Mouse (Mus musculus): ENCODE measurements around the gene Plek2. TPM values are rescaled to one million over a fixed set of nuclear protein-coding genes. Genes with fewer than 3 reads are reported as not detected.
"Not testable (repeated sequence)": the region's sequence is repeated elsewhere in the genome, so short reads cannot be mapped to it uniquely, and the experiment has no call there.

Plek2 gene
- polyA plus RNA-seq, 1 experiment from 2014 or later = 11.3 TPM

GRCm38 (mm10) chr12:78927287-78927686 is 20.5 kb upstream of the Plek2 start:
- 76% methylated on average over 5 of the region's 5 CpGs for WGBS
- H3K4me1 ChIP-seq (replicated peaks) = peaks cover 6% of the 10 kb centered on the region; the same call in 1 of the 2 replicates
- ATAC-seq (ENCODE audit: insufficient number of reproducible peaks, low FRiP score) = no peak

GRCm38 (mm10) chr12:78923539-78924189 is 16.9 kb upstream of the Plek2 start:
- no peak overlapping the region for H3K4me3 ChIP-seq
- no peak overlapping the region for H3K9ac ChIP-seq
- ATAC-seq (ENCODE audit: insufficient number of reproducible peaks, low FRiP score) = no peak
- H3K27me3 ChIP-seq (replicated peaks) = 0 out of 2 replicates have a peak, but pooled peaks cover 6% of the 10 kb centered on the region
- H3K36me3 ChIP-seq = no peaks in the 10 kb centered on the region
- H3K27ac ChIP-seq (ENCODE audit: poor library complexity, severe bottlenecking) = no peak overlapping the region
- H3K9me3 ChIP-seq (replicated peaks) = no peaks in the 10 kb centered on the region
- no peak overlapping the region for H3K4me2 ChIP-seq
- peaks cover under 1% of the 10 kb centered on the region; the same call in 1 of the 2 replicates for H3K4me1 ChIP-seq (replicated peaks)
- WGBS = 84% methylated on average over 7 of the region's 7 CpGs

More at GRCm38 (mm10) chr12:78927287-78927686, 20.5 kb upstream of the Plek2 start:
- H3K4me2 ChIP-seq = no peak overlapping the region
- H3K36me3 ChIP-seq = no peaks in the 10 kb centered on the region
- H3K4me3 ChIP-seq = no peak overlapping the region
- H3K27ac ChIP-seq (ENCODE audit: poor library complexity, severe bottlenecking) = no peak overlapping the region
- H3K27me3 ChIP-seq (replicated peaks) = 0 out of 2 replicates have a peak, but pooled peaks cover 6% of the 10 kb centered on the region
- H3K9ac ChIP-seq = no peak overlapping the region
- no peaks in the 10 kb centered on the region for H3K9me3 ChIP-seq (replicated peaks)

GRCm38 (mm10) chr12:78922977-78923376 is 16.2 kb upstream of the Plek2 start:
- H3K4me2 ChIP-seq; H3K27me3 ChIP-seq (replicated peaks); H3K4me1 ChIP-seq (replicated peaks); H3K4me3 ChIP-seq; H3K36me3 ChIP-seq; ATAC-seq (ENCODE audit: insufficient number of reproducible peaks, low FRiP score); H3K9ac ChIP-seq; H3K9me3 ChIP-seq (replicated peaks); H3K27ac ChIP-seq (ENCODE audit: poor library complexity, severe bottlenecking): not testable (repeated sequence)

GRCm38 (mm10) chr12:78922058-78922457 is 15.3 kb upstream of the Plek2 start:
- no peak overlapping the region for H3K4me3 ChIP-seq
- ATAC-seq (ENCODE audit: insufficient number of reproducible peaks, low FRiP score) = no peak
- no peaks in the 10 kb centered on the region for H3K36me3 ChIP-seq
- 68% methylated on average over 3 of the region's 3 CpGs for WGBS
- peaks cover 3% of the 10 kb centered on the region; the same call in 1 of the 2 replicates for H3K4me1 ChIP-seq (replicated peaks)
- no peak overlapping the region for H3K27ac ChIP-seq (ENCODE audit: poor library complexity, severe bottlenecking)
- no peak overlapping the region for H3K9ac ChIP-seq
- H3K4me2 ChIP-seq = no peak overlapping the region
- H3K27me3 ChIP-seq (replicated peaks) = 0 out of 2 replicates have a peak, but pooled peaks cover under 1% of the 10 kb centered on the region
- H3K9me3 ChIP-seq (replicated peaks) = no peaks in the 10 kb centered on the region

- Histone ChIP-seq H3K9me3 (replicated peaks) (peaks cover 2% of the 10 kb centered on the region; the same call in 1 of the 2 replicates), H3K27me3 (replicated peaks) (no peaks in the 10 kb centered on the region), H3K36me3 (no peaks in the 10 kb centered on the region), H3K4me3 (no peak overlapping the region), H3K9ac (no peak overlapping the region), H3K4me1 (replicated peaks) (peaks cover 3% of the 10 kb centered on the region; the same call in 1 of the 2 replicates), H3K4me2 (no peak overlapping the region), H3K27ac (ENCODE audit: poor library complexity, severe bottlenecking) (no peak overlapping the region)
- no peak for ATAC-seq (ENCODE audit: insufficient number of reproducible peaks, low FRiP score)
- WGBS = 63% methylated on average over 4 of the region's 4 CpGs
These were observed 14.7 kb upstream of the Plek2 start for GRCm38 (mm10) chr12:78921421-78921820.

- Histone ChIP-seq H3K4me2 (0 out of 2 replicates have a peak overlapping the region, but pooled peaks have one; percentile 6), H3K9me3 (replicated peaks) (peaks cover 6% of the 10 kb centered on the region; the same call in 1 of the 2 replicates), H3K9ac (no peak overlapping the region), H3K27ac (ENCODE audit: poor library complexity, severe bottlenecking) (no peak overlapping the region), H3K4me3 (no peak overlapping the region), H3K27me3 (replicated peaks) (peaks cover 3% of the 10 kb centered on the region; the same call in 1 of the 2 replicates), H3K4me1 (replicated peaks) (peaks cover 3% of the 10 kb centered on the region; the same call in 1 of the 2 replicates), H3K36me3 (no peaks in the 10 kb centered on the region)
- 35% methylated on average over 16 of the region's 16 CpGs for WGBS
- ATAC-seq (ENCODE audit: insufficient number of reproducible peaks, low FRiP score) = 0 out of 2 replicates have a peak, but pooled peaks have one; percentile 30
These were observed 12.4 kb upstream of the Plek2 start for GRCm38 (mm10) chr12:78919079-78919712.

- Histone ChIP-seq H3K27ac (ENCODE audit: poor library complexity, severe bottlenecking) (no peak overlapping the region), H3K4me1 (replicated peaks) (peaks cover 3% of the 10 kb centered on the region; the same call in 1 of the 2 replicates), H3K9ac (no peak overlapping the region), H3K27me3 (replicated peaks) (peaks cover 10% of the 10 kb centered on the region), H3K4me3 (no peak overlapping the region), H3K9me3 (replicated peaks) (peaks cover 6% of the 10 kb centered on the region; the same call in 1 of the 2 replicates), H3K4me2 (peak overlapping the region; percentile 52), H3K36me3 (no peaks in the 10 kb centered on the region)
- 15% methylated on average over 11 of the region's 11 CpGs for WGBS
- no peak; the same call in 1 of the 2 replicates for ATAC-seq (ENCODE audit: insufficient number of reproducible peaks, low FRiP score)
These were observed 11.7 kb upstream of the Plek2 start for GRCm38 (mm10) chr12:78918227-78919078.

GRCm38 (mm10) chr12:78916278-78916677 is 9.5 kb upstream of the Plek2 start:
- 69% methylated on average over 3 of the region's 3 CpGs for WGBS
- Histone ChIP-seq H3K36me3 (no peaks in the 10 kb centered on the region), H3K4me2 (no peak overlapping the region), H3K27ac (ENCODE audit: poor library complexity, severe bottlenecking) (no peak overlapping the region), H3K4me3 (no peak overlapping the region), H3K4me1 (replicated peaks) (peaks cover 12% of the 10 kb centered on the region), H3K27me3 (replicated peaks) (peaks cover 19% of the 10 kb centered on the region), H3K9me3 (replicated peaks) (peaks cover 6% of the 10 kb centered on the region; the same call in 1 of the 2 replicates), H3K9ac (no peak overlapping the region)
- no peak for ATAC-seq (ENCODE audit: insufficient number of reproducible peaks, low FRiP score)

- H3K4me1 ChIP-seq (replicated peaks) = peaks cover 19% of the 10 kb centered on the region
- ATAC-seq (ENCODE audit: insufficient number of reproducible peaks, low FRiP score) = no peak
- no peak overlapping the region for H3K9ac ChIP-seq
- 56% methylated on average over 3 of the region's 3 CpGs for WGBS
- no peak overlapping the region for H3K4me3 ChIP-seq
- H3K27ac ChIP-seq (ENCODE audit: poor library complexity, severe bottlenecking) = no peak overlapping the region
- no peaks in the 10 kb centered on the region for H3K36me3 ChIP-seq
- no peak overlapping the region for H3K4me2 ChIP-seq
- peaks cover 6% of the 10 kb centered on the region; the same call in 1 of the 2 replicates for H3K9me3 ChIP-seq (replicated peaks)
- H3K27me3 ChIP-seq (replicated peaks) = peaks cover 24% of the 10 kb centered on the region
These were observed 8.8 kb upstream of the Plek2 start for GRCm38 (mm10) chr12:78915561-78915960.

- ATAC-seq (ENCODE audit: insufficient number of reproducible peaks, low FRiP score) = no peak
These were observed 7.7 kb upstream of the Plek2 start for GRCm38 (mm10) chr12:78914458-78914857.

More at GRCm38 (mm10) chr12:78914458-78914857, 7.7 kb upstream of the Plek2 start:
- Histone ChIP-seq H3K9ac (no peak overlapping the region), H3K4me2 (no peak overlapping the region), H3K27ac (ENCODE audit: poor library complexity, severe bottlenecking) (no peak overlapping the region), H3K4me3 (no peak overlapping the region), H3K27me3 (replicated peaks) (peaks cover 28% of the 10 kb centered on the region), H3K9me3 (replicated peaks) (peaks cover 7% of the 10 kb centered on the region), H3K4me1 (replicated peaks) (peaks cover 22% of the 10 kb centered on the region), H3K36me3 (no peaks in the 10 kb centered on the region)
- 81% methylated on average over 4 of the region's 4 CpGs for WGBS
